Mouse (Mus musculus) limb, embryonic 10.5 days (tissue): ENCODE measurements around the gene Abhd10. TPM values are rescaled to one million over a fixed set of nuclear protein-coding genes. Genes with fewer than 3 reads are reported as not detected.
A peak's percentile ranks its signal among the peaks of the same experiment; 100 is the strongest.

Experiments
- DNase-seq: peaks from one replicate; pipeline ENCODE4 v3.0.0-alpha.2; 2017; ENCODE audit warnings: low spot score
- H3K27ac ChIP-seq: fragments of 300-500 bp; sonication (generic); 2 replicates; pipeline ENCODE4 v1.5.1; 2016; ENCODE audit warnings: mild to moderate bottlenecking
- H3K27me3 ChIP-seq: fragments of 300-500 bp; sonication (generic); 2 replicates; pipeline ENCODE4 v1.6.1; 2016; ENCODE audit warnings: low read depth, mild to moderate bottlenecking; ENCODE audit not compliant: poor library complexity, severe bottlenecking
- H3K36me3 ChIP-seq: fragments of 300-500 bp; sonication (generic); 2 replicates; pipeline ENCODE4 v1.6.1; 2016; ENCODE audit warnings: mild to moderate bottlenecking, moderate library complexity
- H3K4me1 ChIP-seq: fragments of 300-500 bp; sonication (generic); 2 replicates; pipeline ENCODE4 v1.6.1; 2016
- H3K4me3 ChIP-seq: fragments of 300-500 bp; sonication (generic); 2 replicates; pipeline ENCODE4 v1.5.1; 2016; ENCODE audit warnings: mild to moderate bottlenecking, moderate library complexity
- H3K9me3 ChIP-seq: fragments of 300-500 bp; sonication (generic); replicated peaks from 2 replicates; pipeline ENCODE4 v1.6.1; 2016; ENCODE audit warnings: mild to moderate bottlenecking
- WGBS: fragments of 180-500 bp; shearing (Covaris S2); methylation state at CpG from one replicate; pipeline ENCODE4 v1.1.7; 2016; 5-methylcytosine and 5-hydroxymethylcytosine counted together
- polyA plus RNA-seq: library from polyadenylated mRNA; unstranded; fragments of >200 nt; fragmentation: Nextera tagmentation; extraction: Ambion mirVana; gene quantifications from 2 replicates; pipeline ENCODE4 v1.2.1, GENCODE M21; 2016

Gene Abhd10
- polyA plus RNA-seq, 1 experiment from 2014 or later: 43.0 TPM

GRCm38 (mm10) chr16:45686833-45687232, 55.9 kb downstream of the Abhd10 start:
- Histone ChIP-seq H3K4me3 (no peak overlapping the region), H3K9me3 (no peaks in the 10 kb centered on the region), H3K4me1 (no peaks in the 10 kb centered on the region), H3K27ac (no peak overlapping the region), H3K27me3 (no peaks in the 10 kb centered on the region), H3K36me3 (no peaks in the 10 kb centered on the region)
- 77% methylated on average over 3 of the region's 3 CpGs for WGBS
- DNase-seq: no peak

DNA sequence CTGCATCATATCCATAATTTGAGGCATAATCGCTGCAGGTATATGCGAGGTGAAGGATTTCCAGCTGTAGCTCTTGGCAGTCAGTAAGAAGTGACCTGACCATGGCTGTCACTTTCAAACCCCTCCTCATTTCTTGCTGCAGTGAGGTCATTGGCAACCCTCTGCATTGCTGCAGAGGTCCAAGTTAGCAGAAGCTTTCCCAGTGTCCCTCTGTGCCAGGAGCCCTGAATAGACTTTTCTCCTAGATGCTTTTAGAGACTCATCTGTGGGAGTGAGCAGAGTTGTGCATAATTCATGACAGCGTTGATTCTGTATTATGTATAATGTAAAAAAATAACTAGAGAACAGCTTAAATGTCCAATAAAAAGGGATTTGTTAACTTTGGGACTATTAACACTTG, 57.5 kb downstream of the Abhd10 start:
- no peak overlapping the region for H3K4me3 ChIP-seq
- no peak for DNase-seq
- no peaks in the 10 kb centered on the region for H3K36me3 ChIP-seq
- 71% methylated on average over 3 of the region's 3 CpGs for WGBS
- H3K9me3 ChIP-seq: no peaks in the 10 kb centered on the region
- no peaks in the 10 kb centered on the region for H3K27me3 ChIP-seq
- H3K4me1 ChIP-seq: no peaks in the 10 kb centered on the region
- H3K27ac ChIP-seq: no peak overlapping the region

DNA sequence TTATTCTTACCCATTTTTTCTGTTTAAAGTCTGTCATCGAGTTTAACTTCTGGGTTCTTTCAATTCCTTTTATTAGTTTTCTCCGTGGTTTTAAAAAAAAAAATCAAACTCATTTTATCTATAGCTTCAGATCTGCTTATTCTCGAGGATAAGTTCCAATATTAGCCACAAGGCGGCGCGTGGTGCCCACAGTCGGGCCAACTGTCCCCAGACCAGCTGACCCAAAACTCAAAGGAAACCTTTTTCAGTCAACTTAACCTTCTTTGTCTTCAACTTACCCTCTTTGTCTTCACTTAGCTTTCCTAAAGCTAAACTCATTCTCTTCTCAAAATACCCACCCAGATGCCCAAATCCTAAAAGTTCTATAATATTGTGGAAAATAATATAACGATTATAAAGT, 57.9 kb downstream of the Abhd10 start:
- WGBS: 16% methylated on average over 8 of the region's 8 CpGs
- H3K27me3 ChIP-seq: no peaks in the 10 kb centered on the region

More for the DNA sequence above, 57.9 kb downstream of the Abhd10 start:
- H3K4me3 ChIP-seq: no peak overlapping the region
- no peak overlapping the region for H3K27ac ChIP-seq
- DNase-seq: peak; percentile 81
- no peaks in the 10 kb centered on the region for H3K36me3 ChIP-seq
- H3K9me3 ChIP-seq: no peaks in the 10 kb centered on the region
- no peaks in the 10 kb centered on the region for H3K4me1 ChIP-seq

Other genes starting within 250 kb of the Abhd10 start
- gene Gm609, start 250.0 kb downstream of the Abhd10 start, polyA plus RNA-seq: not detected in 2 replicates
- gene Gm17783, start 210.9 kb downstream of the Abhd10 start, polyA plus RNA-seq: not detected in 2 replicates
- not detected in 2 replicates for gene Slc9c1, start 207.6 kb downstream of the Abhd10 start, polyA plus RNA-seq
- gene Gcsam, start 132.6 kb downstream of the Abhd10 start, polyA plus RNA-seq: not detected in 2 replicates
- gene BC016579, start 88.9 kb downstream of the Abhd10 start, polyA plus RNA-seq: 0.11 TPM in 1 of 2 replicates, not detected in the other
- gene Tmprss7, start 49.3 kb downstream of the Abhd10 start, polyA plus RNA-seq: 0.18 TPM in 1 of 2 replicates, not detected in the other
- 23.5 and 28.5 TPM in 2 replicates for gene Tagln3, start 18.3 kb downstream of the Abhd10 start, polyA plus RNA-seq
- gene Phldb2, start 210.6 kb upstream of the Abhd10 start, polyA plus RNA-seq: 38.9 and 50.2 TPM in 2 replicates